Mouse (Mus musculus): ENCODE measurements around the gene Mfsd4b4. TPM values are rescaled to one million over a fixed set of nuclear protein-coding genes. Genes with fewer than 3 reads are reported as not detected.
A peak's percentile ranks its signal among the peaks of the same experiment; 100 is the strongest.
"Not testable (repeated sequence)": the region's sequence is repeated elsewhere in the genome, so short reads cannot be mapped to it uniquely, and the experiment has no call there.

Gene Mfsd4b4
- 3.6 and 5.6 TPM in 2 replicates for polyA plus RNA-seq (2014; fragmentation: Nextera tagmentation; extraction: Ambion mirVana)

DNA sequence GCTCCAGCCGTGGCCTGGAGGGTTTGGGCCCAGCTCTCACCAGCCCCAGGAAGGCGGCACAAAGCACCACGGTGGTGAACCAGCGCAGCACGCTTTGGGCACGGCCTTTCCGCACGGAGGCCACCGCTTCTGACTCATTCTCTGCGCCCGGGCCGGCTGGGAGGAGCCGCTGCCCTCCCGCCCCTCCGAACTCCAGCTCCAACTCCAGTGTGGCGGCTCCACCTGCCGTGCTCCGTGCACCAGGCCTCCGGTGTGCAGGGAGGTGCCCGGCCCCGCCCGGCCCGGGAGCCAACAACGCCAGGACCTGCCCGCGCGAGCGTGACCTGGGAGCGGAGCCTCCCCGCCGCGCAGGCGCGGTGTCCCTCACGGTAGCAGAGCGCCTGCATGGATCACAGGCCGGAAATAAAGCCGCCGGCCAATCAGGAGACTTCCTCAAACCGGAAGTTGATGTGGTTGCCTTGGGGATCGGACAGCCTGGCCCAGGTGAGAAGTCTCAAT lies at the start of gene Mfsd4b4:
Gene Mfsd4b4, minus strand, starts transcription at position 365 of the 498 bp plus-strand sequence.
- Histone ChIP-seq H3K4me1 (ENCODE audit: control insufficient read depth, insufficient read depth, low read length) (peaks cover 4% of the 10 kb centered on the region; the same call in 1 of the 2 replicates), H3K9me3 (ENCODE audit: control insufficient read depth, low read length) (no peaks in the 10 kb centered on the region), H3K4me3 (ENCODE audit: low read depth, low read length) (peak within 1 kb of the TSS; percentile 58), H3K36me3 (ENCODE audit: control insufficient read depth, insufficient read depth, low read length) (no peaks in the 10 kb centered on the region), H3K27me3 (ENCODE audit: control insufficient read depth, insufficient read depth, low read length) (no peaks in the 10 kb centered on the region), H3K4me2 (ENCODE audit: low read depth, low read length) (peak within 1 kb of the TSS; percentile 78), H3K27ac (ENCODE audit: low read depth, low read length) (peak within 1 kb of the TSS; percentile 63), H3K9ac (replicated peaks; ENCODE audit: low read depth, low read length) (peak within 1 kb of the TSS; percentile 81)
- under 1% methylated on average over 40 of the region's 41 CpGs for WGBS
- peak; percentile 99 for ATAC-seq (ENCODE audit: low read depth)

GRCm38 (mm10) chr10:39947195-39947594 lies 48.2 kb upstream of the Mfsd4b4 start:
- H3K27ac ChIP-seq (ENCODE audit: low read depth, low read length); H3K4me2 ChIP-seq (ENCODE audit: low read depth, low read length); H3K4me1 ChIP-seq (ENCODE audit: control insufficient read depth, insufficient read depth, low read length); ATAC-seq (ENCODE audit: low read depth); H3K27me3 ChIP-seq (ENCODE audit: control insufficient read depth, insufficient read depth, low read length); H3K9me3 ChIP-seq (ENCODE audit: control insufficient read depth, low read length); H3K9ac ChIP-seq (replicated peaks; ENCODE audit: low read depth, low read length); H3K36me3 ChIP-seq (ENCODE audit: control insufficient read depth, insufficient read depth, low read length); H3K4me3 ChIP-seq (ENCODE audit: low read depth, low read length): not testable (repeated sequence)
- 82% methylated on average over 3 of the region's 3 CpGs for WGBS

DNA sequence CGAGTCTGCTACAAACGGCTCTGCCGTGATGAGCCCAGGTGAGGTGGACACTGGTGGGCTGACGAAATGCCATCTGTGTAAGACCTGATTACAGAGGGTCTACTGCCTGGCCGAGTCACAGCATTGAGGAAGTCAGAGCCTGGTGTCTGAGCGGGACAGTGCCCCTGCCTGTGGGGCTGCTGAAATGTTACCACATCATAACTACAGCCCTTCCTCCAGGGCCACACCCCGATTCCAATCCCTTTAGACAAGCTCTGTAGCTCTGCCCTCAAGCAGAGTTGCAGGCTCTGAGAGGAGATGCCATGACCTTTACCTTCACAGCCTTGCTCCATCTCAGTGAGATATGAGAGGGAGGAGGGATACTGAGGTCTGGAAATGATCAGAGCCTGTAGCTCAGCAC lies 37.5 kb upstream of the Mfsd4b4 start:
- Histone ChIP-seq H3K4me2 (ENCODE audit: low read depth, low read length) (no peak overlapping the region), H3K36me3 (ENCODE audit: control insufficient read depth, insufficient read depth, low read length) (no peaks in the 10 kb centered on the region), H3K9me3 (ENCODE audit: control insufficient read depth, low read length) (no peaks in the 10 kb centered on the region), H3K27ac (ENCODE audit: low read depth, low read length) (no peak overlapping the region), H3K27me3 (ENCODE audit: control insufficient read depth, insufficient read depth, low read length) (no peaks in the 10 kb centered on the region), H3K9ac (replicated peaks; ENCODE audit: low read depth, low read length) (no peak overlapping the region), H3K4me1 (ENCODE audit: control insufficient read depth, insufficient read depth, low read length) (no peaks in the 10 kb centered on the region), H3K4me3 (ENCODE audit: low read depth, low read length) (no peak overlapping the region)
- no peak for ATAC-seq (ENCODE audit: low read depth)
- WGBS, result 83% methylated on average over 7 of the region's 7 CpGs

GRCm38 (mm10) chr10:39926616-39927139 lies 27.6 kb upstream of the Mfsd4b4 start, which contains the start of gene Mfsd4b2:
Gene Mfsd4b2, minus strand, starts transcription at chr10:39926923.
- Histone ChIP-seq H3K9me3 (ENCODE audit: control insufficient read depth, low read length) (no peaks in the 10 kb centered on the region), H3K36me3 (ENCODE audit: control insufficient read depth, insufficient read depth, low read length) (no peaks in the 10 kb centered on the region), H3K9ac (replicated peaks; ENCODE audit: low read depth, low read length) (peak within 1 kb of the TSS; percentile 39), H3K4me1 (ENCODE audit: control insufficient read depth, insufficient read depth, low read length) (no peaks in the 10 kb centered on the region), H3K4me3 (ENCODE audit: low read depth, low read length) (peak within 1 kb of the TSS; percentile 35), H3K27ac (ENCODE audit: low read depth, low read length) (no peak within 1 kb of the TSS), H3K4me2 (ENCODE audit: low read depth, low read length) (peak within 1 kb of the TSS; percentile 75), H3K27me3 (ENCODE audit: control insufficient read depth, insufficient read depth, low read length) (peaks cover 9% of the 10 kb centered on the region)
- ATAC-seq (ENCODE audit: low read depth), result peak; percentile 56
- 1% methylated on average over 39 of the region's 41 CpGs for WGBS

GRCm38 (mm10) chr10:39924556-39924955 lies 25.5 kb upstream of the Mfsd4b4 start:
- WGBS, result 75% methylated on average over 8 of the region's 8 CpGs
- not testable (repeated sequence) for H3K36me3 ChIP-seq (ENCODE audit: control insufficient read depth, insufficient read depth, low read length); H3K4me1 ChIP-seq (ENCODE audit: control insufficient read depth, insufficient read depth, low read length); H3K27ac ChIP-seq (ENCODE audit: low read depth, low read length); H3K9me3 ChIP-seq (ENCODE audit: control insufficient read depth, low read length); H3K4me2 ChIP-seq (ENCODE audit: low read depth, low read length); H3K27me3 ChIP-seq (ENCODE audit: control insufficient read depth, insufficient read depth, low read length); H3K9ac ChIP-seq (replicated peaks; ENCODE audit: low read depth, low read length); H3K4me3 ChIP-seq (ENCODE audit: low read depth, low read length); ATAC-seq (ENCODE audit: low read depth)

GRCm38 (mm10) chr10:39912616-39913015 lies 13.6 kb upstream of the Mfsd4b4 start:
- H3K27ac ChIP-seq (ENCODE audit: low read depth, low read length), result no peak overlapping the region
- ATAC-seq (ENCODE audit: low read depth), result no peak
- no peak overlapping the region for H3K4me2 ChIP-seq (ENCODE audit: low read depth, low read length)
- no peaks in the 10 kb centered on the region for H3K36me3 ChIP-seq (ENCODE audit: control insufficient read depth, insufficient read depth, low read length)
- no peaks in the 10 kb centered on the region for H3K9me3 ChIP-seq (ENCODE audit: control insufficient read depth, low read length)
- H3K27me3 ChIP-seq (ENCODE audit: control insufficient read depth, insufficient read depth, low read length), result no peaks in the 10 kb centered on the region
- no peak overlapping the region for H3K4me3 ChIP-seq (ENCODE audit: low read depth, low read length)
- no peaks in the 10 kb centered on the region for H3K4me1 ChIP-seq (ENCODE audit: control insufficient read depth, insufficient read depth, low read length)
- no peak overlapping the region for H3K9ac ChIP-seq (replicated peaks; ENCODE audit: low read depth, low read length)

GRCm38 (mm10) chr10:39908768-39909441 lies 9.9 kb upstream of the Mfsd4b4 start:
- H3K27me3 ChIP-seq (ENCODE audit: control insufficient read depth, insufficient read depth, low read length), result no peaks in the 10 kb centered on the region
- H3K4me3 ChIP-seq (ENCODE audit: low read depth, low read length), result no peak overlapping the region
- H3K4me2 ChIP-seq (ENCODE audit: low read depth, low read length), result no peak overlapping the region
- no peak overlapping the region for H3K9ac ChIP-seq (replicated peaks; ENCODE audit: low read depth, low read length)
- ATAC-seq (ENCODE audit: low read depth), result no peak
- H3K9me3 ChIP-seq (ENCODE audit: control insufficient read depth, low read length), result no peaks in the 10 kb centered on the region
- H3K4me1 ChIP-seq (ENCODE audit: control insufficient read depth, insufficient read depth, low read length), result no peaks in the 10 kb centered on the region
- 67% methylated on average over 13 of the region's 13 CpGs for WGBS
- no peaks in the 10 kb centered on the region for H3K36me3 ChIP-seq (ENCODE audit: control insufficient read depth, insufficient read depth, low read length)
- H3K27ac ChIP-seq (ENCODE audit: low read depth, low read length), result no peak overlapping the region

DNA sequence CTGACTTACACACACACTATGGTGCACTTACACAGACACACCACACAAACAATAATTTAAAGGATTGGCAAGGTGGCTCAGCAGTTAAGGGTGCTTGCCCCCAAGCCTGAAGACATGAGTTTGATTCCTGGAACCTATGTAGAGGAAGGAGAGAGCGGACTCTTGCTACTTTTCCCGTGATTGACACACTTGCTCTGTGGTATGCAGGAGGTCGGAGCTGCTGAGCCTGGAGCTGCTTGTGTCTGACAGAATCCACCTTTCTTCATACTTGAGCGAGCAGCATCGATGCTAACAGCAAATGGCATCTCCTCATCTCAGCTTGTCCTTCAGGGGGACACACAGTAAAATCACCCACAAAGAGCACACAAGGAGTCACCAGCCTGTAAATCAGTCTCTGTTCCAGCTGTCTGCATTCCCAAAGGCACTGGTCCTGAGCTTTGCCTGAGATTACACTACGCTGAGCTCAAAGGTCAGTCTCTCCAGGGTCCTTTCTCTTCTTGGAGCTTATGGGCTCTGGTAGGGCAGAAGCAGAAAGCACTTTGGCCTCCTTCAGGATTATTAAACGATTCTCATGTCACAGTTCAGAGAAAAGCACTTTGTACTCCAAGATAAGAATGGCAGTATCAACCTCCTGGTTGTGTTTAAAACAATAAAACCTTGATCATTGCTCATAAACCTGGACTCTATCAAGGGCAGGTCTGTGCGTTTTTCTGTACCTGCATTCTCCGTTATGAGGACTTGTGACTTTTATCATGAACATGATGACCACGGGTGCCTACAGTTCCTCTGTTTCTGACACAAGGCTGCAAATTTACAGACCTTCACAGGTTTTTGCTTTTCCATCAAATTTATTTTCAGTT lies 8.0 kb upstream of the Mfsd4b4 start:
- Histone ChIP-seq H3K4me1 (ENCODE audit: control insufficient read depth, insufficient read depth, low read length) (no peaks in the 10 kb centered on the region), H3K36me3 (ENCODE audit: control insufficient read depth, insufficient read depth, low read length) (no peaks in the 10 kb centered on the region), H3K27ac (ENCODE audit: low read depth, low read length) (no peak overlapping the region), H3K9ac (replicated peaks; ENCODE audit: low read depth, low read length) (no peak overlapping the region), H3K9me3 (ENCODE audit: control insufficient read depth, low read length) (no peaks in the 10 kb centered on the region), H3K27me3 (ENCODE audit: control insufficient read depth, insufficient read depth, low read length) (no peaks in the 10 kb centered on the region), H3K4me2 (ENCODE audit: low read depth, low read length) (no peak overlapping the region), H3K4me3 (ENCODE audit: low read depth, low read length) (no peak overlapping the region)
- 83% methylated on average over 10 of the region's 10 CpGs for WGBS
- no peak for ATAC-seq (ENCODE audit: low read depth)

DNA sequence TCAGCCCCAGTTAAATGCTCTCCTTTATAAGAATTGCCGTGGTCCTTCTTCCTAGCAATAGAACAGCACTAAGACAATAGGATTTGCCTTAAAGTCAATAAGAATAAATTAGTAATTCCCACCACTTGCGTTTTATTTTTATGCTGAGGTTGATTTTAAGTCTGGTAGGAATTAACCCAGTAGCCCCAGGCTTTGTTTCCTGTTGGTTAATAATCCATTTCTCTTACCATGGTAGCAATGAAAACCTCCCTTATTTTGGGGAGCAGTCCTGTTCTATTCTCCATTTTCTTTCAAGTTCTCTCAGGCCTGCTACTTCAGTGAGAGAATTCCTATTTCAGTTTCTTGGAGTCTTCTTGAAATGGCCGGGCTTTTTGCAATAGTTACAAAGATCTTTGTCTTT lies 5.2 kb upstream of the Mfsd4b4 start:
- ATAC-seq (ENCODE audit: low read depth), result no peak
- 79% methylated on average over 3 of the region's 3 CpGs for WGBS
- H3K4me3 ChIP-seq (ENCODE audit: low read depth, low read length), result no peak overlapping the region
- H3K9ac ChIP-seq (replicated peaks; ENCODE audit: low read depth, low read length), result no peak overlapping the region
- no peaks in the 10 kb centered on the region; the same call in 1 of the 2 replicates for H3K4me1 ChIP-seq (ENCODE audit: control insufficient read depth, insufficient read depth, low read length)
- H3K27ac ChIP-seq (ENCODE audit: low read depth, low read length), result no peak overlapping the region
- no peak overlapping the region for H3K4me2 ChIP-seq (ENCODE audit: low read depth, low read length)
- no peaks in the 10 kb centered on the region for H3K27me3 ChIP-seq (ENCODE audit: control insufficient read depth, insufficient read depth, low read length)
- no peaks in the 10 kb centered on the region for H3K36me3 ChIP-seq (ENCODE audit: control insufficient read depth, insufficient read depth, low read length)
- no peaks in the 10 kb centered on the region for H3K9me3 ChIP-seq (ENCODE audit: control insufficient read depth, low read length)
